Mouse (Mus musculus): Measurements from ENCODE around the gene Cstl1.

The Cstl1 gene

DNA sequence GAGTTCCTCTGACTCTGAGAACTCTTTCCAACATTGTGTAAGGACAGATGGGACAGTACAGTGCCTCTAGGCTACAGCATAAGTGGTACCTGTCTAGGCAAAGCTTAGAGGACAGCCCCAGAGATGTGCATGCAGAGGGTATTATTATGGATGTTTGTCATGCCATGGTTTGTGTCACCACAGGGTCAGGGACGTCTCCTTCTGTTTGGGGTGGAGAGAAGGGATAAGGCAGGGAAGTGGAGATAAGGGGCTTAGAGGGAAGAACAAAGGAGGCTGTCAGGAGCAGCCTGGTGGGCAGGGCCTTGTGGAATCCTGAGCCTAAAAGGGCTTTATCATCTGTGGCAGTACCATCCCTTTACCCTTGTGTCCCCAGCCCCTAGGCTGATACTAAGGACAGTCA, 31.6 kb downstream of the Cstl1 start, which contains the start of gene 8030411F24Rik:
Gene 8030411F24Rik, plus strand, starts transcription at position 301 of the 400 bp plus-strand sequence.
- POLR2A ChIA-PET, result interaction anchor here in 1 of 4 experiments (0.9 kb wide), 1 partner anchor 93 kb away, joined by 3 read pairs; the partner anchor contains the start of gene Cst3
- CTCF ChIA-PET, result no interaction called here

DNA sequence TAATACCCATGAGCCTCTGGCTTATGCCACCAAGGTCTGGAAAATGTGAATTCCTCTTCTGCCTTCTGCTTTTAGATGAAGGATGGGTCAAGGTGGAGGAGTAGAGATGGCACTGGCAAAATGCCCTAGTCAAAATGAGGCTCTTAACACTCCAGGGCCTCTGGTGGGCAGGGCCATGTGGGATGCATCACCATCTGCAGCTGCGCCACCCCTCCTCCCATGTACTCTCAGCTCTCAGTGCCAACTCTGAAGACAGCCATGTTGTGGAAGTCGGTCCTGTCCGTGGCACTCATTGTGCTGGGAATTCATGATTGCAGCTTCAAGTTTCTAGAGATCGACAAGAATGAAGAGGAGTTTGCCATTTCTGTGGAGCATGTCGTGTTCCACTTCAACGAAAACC, 39.0 kb downstream of the Cstl1 start, which contains the start of gene Cst12:
Gene Cst12, plus strand, starts transcription at position 220 of the 400 bp plus-strand sequence.
- CTCF ChIA-PET, result no interaction called here
- POLR2A ChIA-PET, result no interaction called here

GRCm38 (mm10) chr2:148798485-148798884, 48.3 kb downstream of the Cstl1 start, which contains the start of gene Cst8:
TSS of gene Cst8 (plus strand) at chr2:148798785.
- ChIA-PET CTCF (interaction anchor here in 1 of 4 experiments (1.2 kb wide), 1 partner anchor 53 kb away, joined by 3 read pairs; no protein-coding TSS in a partner anchor), POLR2A (no interaction called here)

DNA sequence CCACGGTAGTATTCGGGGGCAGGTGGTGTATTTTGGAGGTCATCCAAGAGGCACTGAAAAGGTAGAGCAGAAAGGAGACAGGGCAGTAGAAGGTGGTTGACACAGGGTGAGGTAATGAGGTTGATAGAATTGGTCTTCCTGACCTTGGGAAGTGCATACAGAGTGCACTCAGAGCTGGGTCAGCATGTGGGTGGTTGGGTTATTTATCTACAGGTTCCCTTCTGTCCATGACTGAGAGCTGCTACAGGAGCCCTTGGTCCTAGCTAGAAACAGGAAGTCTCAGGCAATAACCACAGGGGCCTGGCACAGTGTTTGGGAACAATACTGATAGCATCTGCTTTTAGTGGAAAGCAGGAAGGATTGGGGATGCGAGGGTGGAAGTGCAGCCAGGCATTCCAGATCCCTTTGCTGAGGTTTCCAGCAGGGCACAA, 51.3 kb downstream of the Cstl1 start:
- ChIA-PET POLR2A (no interaction called here), CTCF (no interaction called here)

Data from embryonic stem cell, embryonic (primary cell).